Mouse (Mus musculus): Measurements from ENCODE around the gene Tbr1.

DNA sequence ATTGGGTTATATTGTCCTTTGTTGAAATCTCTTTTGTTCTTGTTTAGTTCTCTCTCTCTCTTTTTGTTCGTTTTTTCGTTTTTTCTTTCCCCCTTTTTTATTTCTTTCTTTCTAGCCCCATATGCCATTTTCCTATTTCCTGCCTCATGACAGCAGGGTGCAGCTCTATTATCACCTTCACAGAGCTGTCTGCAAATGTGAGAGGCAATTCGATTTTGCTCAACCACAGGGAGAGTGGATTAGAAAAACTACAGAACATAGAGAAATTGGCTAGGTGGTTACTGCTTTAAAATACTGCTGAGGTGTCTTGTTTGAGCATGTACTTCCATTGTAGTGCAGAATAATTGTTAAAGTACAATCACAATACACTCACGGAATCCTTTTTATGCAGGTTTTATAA, 37.2 kb upstream of the Tbr1 start:
- TF ChIP-seq CTCF (IDR thresholded peaks at IDR 0.05; ENCODE audit: control insufficient read depth, insufficient read depth, insufficient replicate concordance, low read depth, low read length) (no peak), POLR2A (IDR thresholded peaks at IDR 0.05; ENCODE audit: control insufficient read depth, low read depth, low read length) (no peak)
